Mouse (Mus musculus) hindbrain, embryonic 16.5 days (tissue): ENCODE data around the gene E2f6. TPM values are rescaled to one million over a fixed set of nuclear protein-coding genes. Genes with fewer than 3 reads are reported as not detected.

Source experiments
- ATAC-seq: fragments of 200-750 bp; cut with Nextera tagmentation; 2 replicates; pipeline ENCODE4 v1.8.0; 2017; ENCODE audit warnings: moderate TSS enrichment, moderate library complexity
- H3K27ac ChIP-seq: fragments of 300-500 bp; sonication (generic); 2 replicates; pipeline ENCODE4 v1.5.1; 2014; ENCODE audit warnings: low read depth, mild to moderate bottlenecking, control low read depth, low read length, moderate library complexity
- H3K27me3 ChIP-seq: fragments of 300-500 bp; sonication (generic); replicated peaks from 2 replicates; pipeline ENCODE4 v1.6.1; 2014; ENCODE audit warnings: low read length; ENCODE audit not compliant: control insufficient read depth, insufficient read depth
- H3K36me3 ChIP-seq: fragments of 300-500 bp; sonication (generic); 2 replicates; pipeline ENCODE4 v1.6.1; 2014; ENCODE audit warnings: mild to moderate bottlenecking, low read length, moderate library complexity, mixed read lengths; ENCODE audit not compliant: control insufficient read depth, insufficient read depth
- H3K4me1 ChIP-seq: fragments of 300-500 bp; sonication (generic); 2 replicates; pipeline ENCODE4 v1.6.1; 2014; ENCODE audit warnings: low read depth, low read length; ENCODE audit not compliant: control insufficient read depth, insufficient read depth
- H3K4me2 ChIP-seq: fragments of 300-500 bp; sonication (generic); 2 replicates; pipeline ENCODE4 v1.6.1; 2014; ENCODE audit warnings: mild to moderate bottlenecking, low read length, control low read depth, moderate library complexity
- H3K4me3 ChIP-seq: fragments of 300-500 bp; sonication (generic); 2 replicates; pipeline ENCODE4 v1.5.1; 2014; ENCODE audit warnings: mild to moderate bottlenecking, low read length, control low read depth, moderate library complexity
- H3K9ac ChIP-seq: fragments of 300-500 bp; sonication (generic); 2 replicates; pipeline ENCODE4 v1.6.1; 2014; ENCODE audit warnings: low read depth, mild to moderate bottlenecking, control low read depth, low read length, moderate library complexity
- H3K9me3 ChIP-seq: fragments of 300-500 bp; sonication (generic); 2 replicates; pipeline ENCODE4 v1.6.1; 2014; ENCODE audit warnings: mild to moderate bottlenecking, low read length, moderate library complexity; ENCODE audit not compliant: control insufficient read depth
- WGBS: fragments of 180-500 bp; shearing (Covaris S2); extraction: QIAGEN DNeasy Blood & Tissue Kit; methylation state at CpG from one replicate; pipeline ENCODE4 v1.1.7; 2014; 5-methylcytosine and 5-hydroxymethylcytosine counted together
- polyA plus RNA-seq: library from polyadenylated mRNA; unstranded; fragments of >200 nt; fragmentation: Nextera tagmentation; extraction: Ambion mirVana; gene quantifications from 2 replicates; pipeline ENCODE4 v1.2.1, GENCODE M21; 2015

The E2f6 gene
- polyA plus RNA-seq, 1 experiment from 2014 or later = 28.9 TPM

DNA sequence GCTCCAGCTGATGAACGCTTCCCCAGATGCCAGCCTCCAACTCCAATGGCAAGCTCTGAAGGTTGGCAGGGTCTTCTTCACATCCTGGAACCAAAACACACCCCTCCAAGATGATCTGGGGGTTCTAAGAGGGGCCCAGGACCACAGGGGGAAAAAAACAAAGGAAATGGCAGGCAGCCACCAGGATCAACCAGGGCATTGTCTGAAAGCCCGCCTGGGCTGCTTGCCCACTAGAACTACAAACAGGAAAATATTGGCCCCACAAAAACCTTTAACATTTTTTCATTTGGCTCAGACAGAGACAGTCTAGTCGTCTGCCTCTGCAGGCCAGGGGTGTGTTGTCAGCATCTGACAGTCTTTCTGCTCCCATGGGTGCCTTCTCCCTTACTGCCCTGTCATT lies 35.4 kb upstream of the E2f6 start:
- Histone ChIP-seq H3K4me3 (no peak overlapping the region), H3K4me1 (no peaks in the 10 kb centered on the region), H3K9ac (no peak overlapping the region), H3K4me2 (no peak overlapping the region), H3K36me3 (no peaks in the 10 kb centered on the region), H3K27me3 (no peaks in the 10 kb centered on the region), H3K9me3 (no peaks in the 10 kb centered on the region), H3K27ac (no peak overlapping the region)
- no peak for ATAC-seq
- 63% methylated on average over 3 of the region's 3 CpGs for WGBS

DNA sequence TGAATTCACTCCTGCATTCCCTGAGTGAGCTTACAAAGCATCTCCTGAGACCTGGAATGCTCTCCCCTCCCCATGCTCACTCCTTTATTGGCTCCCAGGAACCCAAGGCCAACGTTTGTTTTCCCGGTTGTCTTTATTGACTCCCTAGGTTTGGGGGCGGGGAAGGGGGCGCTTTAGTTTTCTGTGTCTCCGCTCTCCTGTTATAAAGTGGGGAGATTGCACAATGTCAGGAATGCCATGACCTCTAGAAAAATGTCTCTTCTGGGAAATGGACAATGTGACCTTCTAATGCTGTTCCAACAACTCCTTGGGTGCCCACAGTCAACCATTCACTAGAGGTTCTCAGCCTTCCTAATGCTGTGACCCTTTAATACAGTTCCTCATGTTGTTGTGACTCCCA lies 32.2 kb upstream of the E2f6 start:
- Histone ChIP-seq H3K4me1 (no peaks in the 10 kb centered on the region), H3K27ac (no peak overlapping the region), H3K4me3 (no peak overlapping the region), H3K36me3 (no peaks in the 10 kb centered on the region), H3K4me2 (no peak overlapping the region), H3K9ac (no peak overlapping the region), H3K9me3 (no peaks in the 10 kb centered on the region), H3K27me3 (no peaks in the 10 kb centered on the region)
- WGBS = 71% methylated on average over 5 of the region's 5 CpGs
- no peak for ATAC-seq

- no peak overlapping the region for H3K27ac ChIP-seq
- H3K27me3 ChIP-seq = no peaks in the 10 kb centered on the region
- no peaks in the 10 kb centered on the region for H3K36me3 ChIP-seq
- H3K4me3 ChIP-seq = no peak overlapping the region
- H3K9me3 ChIP-seq = no peaks in the 10 kb centered on the region
- 75% methylated on average over 2 of the region's 2 CpGs for WGBS
- H3K9ac ChIP-seq = no peak overlapping the region
- no peaks in the 10 kb centered on the region for H3K4me1 ChIP-seq
- ATAC-seq = no peak
- no peak overlapping the region for H3K4me2 ChIP-seq
These were observed 31.6 kb upstream of the E2f6 start for GRCm38 (mm10) chr12:16779165-16779564.

GRCm38 (mm10) chr12:16780320-16780719 lies 30.4 kb upstream of the E2f6 start:
- Histone ChIP-seq H3K27ac (no peak overlapping the region), H3K4me1 (no peaks in the 10 kb centered on the region), H3K9ac (no peak overlapping the region), H3K4me2 (no peak overlapping the region), H3K27me3 (no peaks in the 10 kb centered on the region), H3K4me3 (no peak overlapping the region), H3K36me3 (no peaks in the 10 kb centered on the region), H3K9me3 (no peaks in the 10 kb centered on the region)
- 69% methylated on average over 3 of the region's 3 CpGs for WGBS
- ATAC-seq = no peak

- WGBS = 87% methylated on average over 14 of the region's 14 CpGs
- no peak overlapping the region for H3K9ac ChIP-seq
- H3K27ac ChIP-seq = no peak overlapping the region
- H3K27me3 ChIP-seq = no peaks in the 10 kb centered on the region
- ATAC-seq = peak; percentile 14; the same call in 1 of the 2 replicates
- H3K4me1 ChIP-seq = no peaks in the 10 kb centered on the region
- H3K4me3 ChIP-seq = no peak overlapping the region
- H3K36me3 ChIP-seq = no peaks in the 10 kb centered on the region
- H3K4me2 ChIP-seq = no peak overlapping the region
- no peaks in the 10 kb centered on the region for H3K9me3 ChIP-seq
These were observed 29.6 kb upstream of the E2f6 start for GRCm38 (mm10) chr12:16781034-16781746.

- no peak for ATAC-seq
- Histone ChIP-seq H3K27ac (no peak overlapping the region), H3K4me2 (no peak overlapping the region), H3K4me3 (no peak overlapping the region), H3K27me3 (no peaks in the 10 kb centered on the region), H3K4me1 (no peaks in the 10 kb centered on the region), H3K9ac (no peak overlapping the region), H3K36me3 (no peaks in the 10 kb centered on the region), H3K9me3 (no peaks in the 10 kb centered on the region)
- WGBS = 59% methylated on average over 2 of the region's 2 CpGs
These were observed 22.2 kb upstream of the E2f6 start for GRCm38 (mm10) chr12:16788600-16788999.

GRCm38 (mm10) chr12:16789199-16789598 lies 21.6 kb upstream of the E2f6 start:
- 27% methylated on average over 1 of the region's 1 CpGs for WGBS
- no peaks in the 10 kb centered on the region for H3K9me3 ChIP-seq
- H3K27me3 ChIP-seq = no peaks in the 10 kb centered on the region
- H3K9ac ChIP-seq = no peak overlapping the region
- no peaks in the 10 kb centered on the region for H3K4me1 ChIP-seq
- H3K4me2 ChIP-seq = no peak overlapping the region
- no peaks in the 10 kb centered on the region for H3K36me3 ChIP-seq
- H3K4me3 ChIP-seq = no peak overlapping the region
- no peak for ATAC-seq
- H3K27ac ChIP-seq = no peak overlapping the region

DNA sequence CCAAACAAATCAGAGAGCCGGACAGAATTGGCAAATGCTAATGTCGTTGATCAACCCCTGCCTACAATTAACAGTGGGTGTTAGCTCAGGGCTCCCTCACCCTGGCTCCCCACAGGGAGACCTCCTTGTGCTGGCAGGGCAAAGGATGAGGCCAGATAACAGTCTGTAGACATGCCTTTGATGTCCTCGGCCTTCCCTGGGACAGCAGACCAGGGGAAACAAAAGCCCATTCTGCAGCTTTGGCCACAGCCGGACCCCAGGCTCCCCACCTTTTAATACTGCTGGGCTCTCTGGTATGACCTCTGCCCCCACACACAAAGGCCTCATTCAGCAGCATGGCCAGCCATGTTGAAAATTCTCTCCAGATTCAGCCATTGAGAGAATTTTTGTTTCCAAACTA lies 21.0 kb upstream of the E2f6 start:
- no peaks in the 10 kb centered on the region for H3K9me3 ChIP-seq
- no peak overlapping the region for H3K4me2 ChIP-seq
- 10% methylated on average over 4 of the region's 4 CpGs for WGBS
- ATAC-seq = no peak
- H3K27ac ChIP-seq = no peak overlapping the region
- no peaks in the 10 kb centered on the region for H3K36me3 ChIP-seq
- H3K27me3 ChIP-seq = no peaks in the 10 kb centered on the region
- H3K4me1 ChIP-seq = no peaks in the 10 kb centered on the region
- H3K4me3 ChIP-seq = no peak overlapping the region
- no peak overlapping the region for H3K9ac ChIP-seq

DNA sequence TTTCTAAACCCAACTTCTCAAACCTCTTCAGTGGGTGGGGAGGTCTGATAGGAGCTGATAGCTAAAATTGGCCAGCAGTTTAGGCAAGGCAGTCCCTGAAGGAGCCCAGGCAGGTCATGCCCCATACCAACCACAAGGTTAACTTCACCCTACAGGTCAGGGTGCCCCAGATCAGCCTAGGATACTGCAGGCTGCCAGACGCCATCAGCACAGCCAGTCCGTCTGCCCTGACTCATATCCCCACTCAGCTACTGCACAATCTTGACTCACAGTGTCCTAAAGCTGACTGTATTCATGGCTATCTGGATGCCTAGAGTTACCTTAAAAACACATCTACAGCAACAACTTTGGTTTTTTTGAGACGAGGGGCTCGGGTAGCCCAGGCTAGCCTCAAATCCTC lies 20.3 kb upstream of the E2f6 start:
- Histone ChIP-seq H3K27me3 (no peaks in the 10 kb centered on the region), H3K36me3 (no peaks in the 10 kb centered on the region), H3K4me3 (no peak overlapping the region), H3K4me1 (no peaks in the 10 kb centered on the region), H3K4me2 (no peak overlapping the region), H3K27ac (no peak overlapping the region), H3K9ac (no peak overlapping the region), H3K9me3 (no peaks in the 10 kb centered on the region)
- 37% methylated on average over 4 of the region's 4 CpGs for WGBS
- ATAC-seq = no peak

GRCm38 (mm10) chr12:16793371-16793770 lies 17.4 kb upstream of the E2f6 start:
- Histone ChIP-seq H3K4me3 (no peak overlapping the region), H3K4me1 (no peaks in the 10 kb centered on the region), H3K36me3 (no peaks in the 10 kb centered on the region), H3K27me3 (no peaks in the 10 kb centered on the region), H3K27ac (no peak overlapping the region), H3K4me2 (no peak overlapping the region), H3K9ac (no peak overlapping the region), H3K9me3 (no peaks in the 10 kb centered on the region)
- WGBS = 89% methylated on average over 4 of the region's 4 CpGs
- no peak for ATAC-seq
